14 mouse cellular contexts compared by ENCODE assay signal in the genomic region with DNA sequence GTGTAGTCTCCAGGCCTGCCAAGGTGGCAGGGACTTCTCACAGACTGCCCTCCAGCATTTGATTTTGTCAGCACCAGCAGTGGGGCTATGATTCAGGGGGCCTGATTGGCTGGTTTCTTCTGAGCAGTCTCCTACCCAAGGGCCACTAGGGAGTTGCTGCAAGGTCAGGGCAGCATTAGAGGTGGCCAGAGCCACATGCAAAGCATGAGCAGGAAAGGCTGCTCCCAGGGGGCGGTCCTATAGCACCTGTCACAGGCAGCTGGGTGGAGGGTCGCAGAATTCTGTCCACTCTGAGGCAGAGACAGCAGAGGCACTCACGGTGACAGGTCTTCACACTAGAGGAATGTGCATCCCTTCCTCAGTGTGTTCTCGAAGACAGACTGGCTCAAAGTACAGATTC. TPM values are rescaled to one million over a fixed set of nuclear protein-coding genes. Genes with fewer than 3 reads are reported as not detected.
DNase-seq lines count a peak whose midpoint lies in the region; ATAC-seq lines count a peak whose summit lies in the region.
"Had no signal": no experiment of that assay in that cellular context is flagged by ENCODE, and none has a peak within 500 bp of the region (broad histone marks: within the 10 kb centered on the region; RNA-seq: fewer than 3 reads in every experiment).

No protein-coding gene starts in this region.

- H3K27me3 ChIP-seq in hindbrain, embryonic 15.5 days, result no peaks in the 10 kb centered on the region
- H3K27me3 ChIP-seq in hindbrain, embryonic 11.5 days (ENCODE audit: control insufficient read depth, insufficient read depth, low read length), result no peaks in the 10 kb centered on the region
- H3K27me3 ChIP-seq in megakaryocyte, embryonic 14.5 days (replicated peaks), result no peaks in the 10 kb centered on the region
- H3K27me3 ChIP-seq: embryonic facial prominence, embryonic 12.5 days had no signal

- H3K27ac ChIP-seq in hindbrain, embryonic 15.5 days (replicated peaks), result no peak overlapping the region
- no peak overlapping the region for H3K27ac ChIP-seq in hindbrain, embryonic 11.5 days (ENCODE audit: low read depth, low read length)
- H3K27ac ChIP-seq in brown adipose tissue, adult 24 weeks (replicated peaks; ENCODE audit: low read depth, low read length), result peak overlapping the region; percentile 32; the same call in 1 of the 2 replicates
- H3K27ac ChIP-seq: embryonic facial prominence, embryonic 12.5 days had no signal

- no peak for ATAC-seq in hindbrain, embryonic 15.5 days (ENCODE audit: low FRiP score, low read depth)
- ATAC-seq in hindbrain, embryonic 11.5 days (ENCODE audit: low FRiP score), result no peak
- no peak for ATAC-seq in megakaryocyte, adult 5-6 weeks (ENCODE audit: poor library complexity, severe bottlenecking)
- ATAC-seq: forebrain, embryonic 14.5 days had no signal

- H3K36me3 ChIP-seq in hindbrain, embryonic 15.5 days, result no peaks in the 10 kb centered on the region
- H3K36me3 ChIP-seq in hindbrain, embryonic 11.5 days (ENCODE audit: control insufficient read depth, insufficient read depth, low read length), result no peaks in the 10 kb centered on the region
- H3K36me3 ChIP-seq in megakaryocyte, embryonic 14.5 days (replicated peaks; ENCODE audit: low read length), result peaks cover 28% of the 10 kb centered on the region

- H3K4me1 ChIP-seq in hindbrain, embryonic 15.5 days (replicated peaks), result peaks cover 47% of the 10 kb centered on the region
- peaks cover 4% of the 10 kb centered on the region; the same call in 1 of the 2 replicates for H3K4me1 ChIP-seq in hindbrain, embryonic 11.5 days (replicated peaks; ENCODE audit: control insufficient read depth, insufficient read depth, low read length)
- H3K4me1 ChIP-seq in megakaryocyte, embryonic 14.5 days, result peaks cover 92% of the 10 kb centered on the region
- peaks cover 50% of the 10 kb centered on the region for H3K4me1 ChIP-seq in brown adipose tissue, adult 24 weeks (ENCODE audit: control insufficient read depth, insufficient read depth, insufficient read length, low read length)

- no peak overlapping the region for H3K4me3 ChIP-seq in hindbrain, embryonic 15.5 days
- H3K4me3 ChIP-seq in hindbrain, embryonic 11.5 days (ENCODE audit: low read depth, low read length), result no peak overlapping the region
- peak overlapping the region; percentile 51 for H3K4me3 ChIP-seq in megakaryocyte, embryonic 14.5 days (replicated peaks)
- no peak overlapping the region for H3K4me3 ChIP-seq in brown adipose tissue, adult 24 weeks (ENCODE audit: insufficient read depth, low read depth, low read length)
- H3K4me3 ChIP-seq: embryonic facial prominence, embryonic 12.5 days had no signal

- H3K9ac ChIP-seq in hindbrain, embryonic 15.5 days, result 0 out of 2 replicates have a peak overlapping the region, but pooled peaks have one; percentile 4
- H3K9ac ChIP-seq in hindbrain, embryonic 11.5 days (ENCODE audit: low read depth, low read length), result no peak overlapping the region
- H3K9ac ChIP-seq: embryonic facial prominence, embryonic 12.5 days had no signal

- 59% methylated on average over 4 of the region's 4 CpGs for WGBS in hindbrain, embryonic 15.5 days
- WGBS in hindbrain, embryonic 11.5 days, result 75% methylated on average over 4 of the region's 4 CpGs

- DNase-seq in cerebellum, adult 9-10 months, result peak; percentile 23
- DNase-seq in cerebellum, postnatal 4 days (ENCODE audit: low spot score in 2 of 2), result no peak
- no peak for DNase-seq in hindbrain, embryonic 11.5 days (ENCODE audit: low spot score)
- DNase-seq in right cerebral cortex, postnatal 36 days (ENCODE audit: low spot score in 2 of 2), result no peak
- DNase-seq: cerebellum, postnatal 14 days; heart, postnatal 10 days; kidney, adult 9 months; thymus, postnatal 36 days had no signal

- no peak overlapping the region for H3K4me2 ChIP-seq in hindbrain, embryonic 15.5 days
- no peak overlapping the region for H3K4me2 ChIP-seq in hindbrain, embryonic 11.5 days (replicated peaks; ENCODE audit: low read depth, low read length)
- H3K4me2 ChIP-seq: embryonic facial prominence, embryonic 12.5 days had no signal

- H3K9me3 ChIP-seq in hindbrain, embryonic 15.5 days, result no peaks in the 10 kb centered on the region
- no peaks in the 10 kb centered on the region for H3K9me3 ChIP-seq in hindbrain, embryonic 11.5 days (ENCODE audit: control insufficient read depth, low read length)
- no peaks in the 10 kb centered on the region for H3K9me3 ChIP-seq in megakaryocyte, embryonic 14.5 days

RNA-seq across cellular contexts. Expression of a gene that starts 12.1 kb away (rescaled TPM):
- 8.2 and 8.5 TPM in 2 replicates for polyA plus RNA-seq in hindbrain, embryonic 15.5 days (2015; fragmentation: Nextera tagmentation; extraction: Ambion mirVana)
- 10.0 and 13.2 TPM in 2 replicates for polyA plus RNA-seq in hindbrain, embryonic 11.5 days (2014; fragmentation: Nextera tagmentation; extraction: Ambion mirVana)
- 18.7 and 24.5 TPM in 2 replicates for polyA plus RNA-seq in megakaryocyte, embryonic 14.5 days (2012; ENCODE audit: insufficient read depth, low replicate concordance)
- total RNA-seq in megakaryocyte, adult 5-6 weeks (2015), result 24.8 and 26.8 TPM in 2 replicates
- total RNA-seq in megakaryocyte, adult 5-6 weeks (2017), result 9.9 and 15.3 TPM in 2 replicates
- polyA plus RNA-seq in brown adipose tissue, adult 24 weeks (2012; ENCODE audit: insufficient read depth, insufficient read length, missing spikeins), result 15.4 and 15.7 TPM in 2 replicates
